Mouse (Mus musculus) right cerebral cortex, postnatal 10 days (tissue): ENCODE measurements around the gene Man1c1.

ENCODE experiments used
- DNase-seq, 2 experiments: peaks; one replicate each; pipeline ENCODE4 v3.0.0; 2021; ENCODE audit warnings: low spot score in 2 of 2

Man1c1 gene

DNA sequence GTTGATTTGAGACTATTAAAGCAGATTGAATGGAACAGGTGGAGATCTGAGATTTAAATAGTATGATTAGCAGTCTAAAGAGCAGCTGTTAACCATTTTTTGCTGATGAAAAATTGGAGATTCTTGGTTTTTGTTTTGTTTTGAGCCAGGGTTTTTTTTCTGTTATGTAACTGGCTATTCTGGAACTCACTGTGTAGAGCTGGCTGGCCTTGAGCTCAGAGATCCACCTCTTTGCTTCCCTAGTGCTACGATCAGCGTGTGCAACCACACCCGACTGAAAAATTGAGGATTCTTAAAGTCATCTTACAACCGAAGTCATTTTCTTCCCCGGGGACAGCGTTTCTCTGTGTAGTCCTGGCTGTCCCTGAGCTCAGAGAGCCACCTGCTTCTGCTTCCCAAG is 192.4 kb downstream of the Man1c1 start:
- DNase-seq, result no peak
